Mouse (Mus musculus): Measurements from ENCODE around the gene Taldo1.

DNA sequence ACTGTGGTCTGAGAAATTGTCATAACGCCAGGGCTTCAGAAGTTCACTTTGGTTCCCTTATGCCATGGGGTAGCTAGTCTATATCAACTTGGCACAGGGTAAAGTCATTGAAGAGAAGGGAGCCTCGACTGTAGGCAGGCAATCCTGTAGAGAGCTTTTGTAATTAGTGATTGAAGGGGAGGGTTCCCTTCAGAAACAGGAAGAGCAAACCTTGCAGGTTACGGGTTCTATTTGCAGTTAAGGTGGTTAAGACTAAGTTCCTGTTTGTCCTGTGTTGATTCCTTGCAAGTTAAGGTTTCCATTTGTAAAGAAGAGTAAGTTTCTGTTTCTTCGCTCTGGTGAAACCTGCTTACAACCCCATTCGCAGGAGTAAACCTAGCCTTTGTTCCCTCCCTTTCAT lies 22.1 kb upstream of the Taldo1 start:
- TF ChIP-seq CTCF (IDR thresholded peaks at IDR 0.05; ENCODE audit: low read depth) (no peak), EP300 (optimal IDR thresholded peaks at IDR 0.05) (no peak)

All from stomach, postnatal 0 days (tissue).